Mouse (Mus musculus): Measurements from ENCODE around the gene Wdr48. TPM values are rescaled to one million over a fixed set of nuclear protein-coding genes. Genes with fewer than 3 reads are reported as not detected.

Gene Wdr48
- total and polyA plus RNA-seq, 3 experiments, result 26.9 to 32.3 (median 32.0) TPM

GRCm38 (mm10) chr9:119974609-119975008 lies 79.9 kb downstream of the Wdr48 start:
- H3K9me3 ChIP-seq (replicated peaks; ENCODE audit: low read length), result peaks cover 2% of the 10 kb centered on the region
- H3K27ac ChIP-seq (ENCODE audit: insufficient read depth, low read depth), result no peak overlapping the region
- H3K27me3 ChIP-seq (replicated peaks), result no peaks in the 10 kb centered on the region
- TF ChIP-seq CHD1 (IDR thresholded peaks at IDR 0.05; ENCODE audit: low read depth, low read length) (no peak), MXI1 (IDR thresholded peaks at IDR 0.05; ENCODE audit: low read depth, low read length) (0 out of 2 replicates have a peak, but pooled peaks have one; percentile 1), MAX (IDR thresholded peaks at IDR 0.05; ENCODE audit: low read length) (no peak), MAFK (IDR thresholded peaks at IDR 0.05; ENCODE audit: insufficient replicate concordance, low read length) (no peak), GABPA (IDR thresholded peaks at IDR 0.05; ENCODE audit: insufficient replicate concordance, low read depth, low read length) (no peak), ZNF384 (IDR thresholded peaks at IDR 0.05; ENCODE audit: low read depth, low read length) (no peak), NRF1 (IDR thresholded peaks at IDR 0.05; ENCODE audit: low read depth, low read length) (no peak), ELF1 (IDR thresholded peaks at IDR 0.05; ENCODE audit: low read depth, low read length) (no peak), EP300 (IDR thresholded peaks at IDR 0.05; ENCODE audit: low read length) (no peak), HCFC1 (IDR thresholded peaks at IDR 0.05; ENCODE audit: low read depth, low read length) (no peak), CTCF (conservative IDR thresholded peaks at IDR 0.05 in 1 of 2, IDR thresholded peaks at IDR 0.05 in 1 of 2; ENCODE audit: low read depth in 2 of 2, low read length in 2 of 2) (peak in 1 of 2 experiments; percentile 39; a peak in 2 of 4 replicates), RAD21 (IDR thresholded peaks at IDR 0.05; ENCODE audit: low read depth, low read length) (no peak; the same call in 1 of the 2 replicates), JUN (IDR thresholded peaks at IDR 0.05; ENCODE audit: insufficient read depth, low read depth, low read length) (no peak), ZKSCAN1 (IDR thresholded peaks at IDR 0.05; ENCODE audit: borderline replicate concordance, low read depth, low read length) (no peak)
- H3K4me2 ChIP-seq (ENCODE audit: insufficient read depth, low read depth, poor library complexity, severe bottlenecking), result no peak overlapping the region
- dilution Hi-C loops (cut with MboI; ENCODE audit: extremely low pct_ligation_motif_present, extremely low pct_unique_long_range_greater_than_20kb, low sequenced_read_pairs) (no loop called here), in situ Hi-C loops (cut with MboI; ENCODE audit: low pct_ligation_motif_present, low pct_unique_long_range_greater_than_20kb, low sequenced_read_pairs) (no loop called here)
- H3K4me1 ChIP-seq (ENCODE audit: control insufficient read depth in 1 of 2, insufficient read depth in 2 of 2), result peaks cover 21 to 53% of the 10 kb centered on the region in 2 experiments
- no peak overlapping the region for H3K4me3 ChIP-seq (replicated peaks in 1 of 3; ENCODE audit: low read depth in 2 of 3, low read length in 2 of 3, poor library complexity in 1 of 3)
- H3K36me3 ChIP-seq (replicated peaks in 1 of 2; ENCODE audit: control insufficient read depth in 1 of 2, insufficient read depth in 1 of 2, low read length in 1 of 2), result peaks cover 39 to 53% of the 10 kb centered on the region in 2 experiments
- DNase-seq (ENCODE audit: extremely low read depth), result no peak
- H3K9ac ChIP-seq (ENCODE audit: insufficient read depth, low read depth), result no peak overlapping the region
- peaks cover 12% of the 10 kb centered on the region for H3K79me2 ChIP-seq (replicated peaks; ENCODE audit: control insufficient read depth, extremely low read depth, insufficient read depth, poor library complexity, severe bottlenecking)

GRCm38 (mm10) chr9:119975286-119975685 lies 80.6 kb downstream of the Wdr48 start:
- Histone ChIP-seq H3K4me1 (ENCODE audit: control insufficient read depth in 1 of 2, insufficient read depth in 2 of 2) (peaks cover 25 to 58% of the 10 kb centered on the region in 2 experiments), H3K27ac (ENCODE audit: insufficient read depth, low read depth) (no peak overlapping the region), H3K79me2 (replicated peaks; ENCODE audit: control insufficient read depth, extremely low read depth, insufficient read depth, poor library complexity, severe bottlenecking) (peaks cover 19% of the 10 kb centered on the region), H3K36me3 (replicated peaks in 1 of 2; ENCODE audit: control insufficient read depth in 1 of 2, insufficient read depth in 1 of 2, low read length in 1 of 2) (peaks cover 39 to 50% of the 10 kb centered on the region in 2 experiments), H3K9me3 (replicated peaks; ENCODE audit: low read length) (peaks cover 2% of the 10 kb centered on the region), H3K9ac (ENCODE audit: insufficient read depth, low read depth) (no peak overlapping the region), H3K4me2 (ENCODE audit: insufficient read depth, low read depth, poor library complexity, severe bottlenecking) (no peak overlapping the region), H3K27me3 (replicated peaks) (no peaks in the 10 kb centered on the region), H3K4me3 (replicated peaks in 1 of 3; ENCODE audit: low read depth in 2 of 3, low read length in 2 of 3, poor library complexity in 1 of 3) (no peak overlapping the region)
- in situ Hi-C loops (cut with MboI; ENCODE audit: low pct_ligation_motif_present, low pct_unique_long_range_greater_than_20kb, low sequenced_read_pairs), result no loop called here
- DNase-seq (ENCODE audit: extremely low read depth), result no peak
- no peak for TF ChIP-seq SIN3A (IDR thresholded peaks at IDR 0.05; ENCODE audit: low read length)
- TF ChIP-seq UBTF (IDR thresholded peaks at IDR 0.05; ENCODE audit: low read depth, low read length), result no peak
- TF ChIP-seq NELFE (IDR thresholded peaks at IDR 0.05; ENCODE audit: low read depth, low read length), result no peak
- no peak for TF ChIP-seq ZNF384 (IDR thresholded peaks at IDR 0.05; ENCODE audit: low read depth, low read length)
- no peak for TF ChIP-seq CTCF (conservative IDR thresholded peaks at IDR 0.05 in 1 of 2, IDR thresholded peaks at IDR 0.05 in 1 of 2; ENCODE audit: low read depth in 2 of 2, low read length in 2 of 2)
- TF ChIP-seq RAD21 (IDR thresholded peaks at IDR 0.05; ENCODE audit: low read depth, low read length), result no peak
- dilution Hi-C loops (cut with MboI; ENCODE audit: extremely low pct_ligation_motif_present, extremely low pct_unique_long_range_greater_than_20kb, low sequenced_read_pairs), result no loop called here

Other genes starting within 250 kb of the Wdr48 start
- gene Scn10a, start 175.6 kb upstream of the Wdr48 start, total RNA-seq (2012; rRNA removed), result not detected in 2 replicates
- not detected in 2 replicates for gene Scn10a, start 175.6 kb upstream of the Wdr48 start, total RNA-seq (2014; rRNA removed)
- gene Scn10a, start 175.6 kb upstream of the Wdr48 start, polyA plus RNA-seq (2012; ENCODE audit: insufficient read length, low read depth), result not detected in 2 replicates
- gene Scn11a, start 69.4 kb upstream of the Wdr48 start, total RNA-seq (2012; rRNA removed), result 0.04 and 0.13 TPM in 2 replicates
- gene Scn11a, start 69.4 kb upstream of the Wdr48 start, total RNA-seq (2014; rRNA removed), result 0.13 and 0.23 TPM in 2 replicates
- gene Scn11a, start 69.4 kb upstream of the Wdr48 start, polyA plus RNA-seq (2012; ENCODE audit: insufficient read length, low read depth), result 0.54 and 0.63 TPM in 2 replicates
- gene Gorasp1, start 42.7 kb downstream of the Wdr48 start, total RNA-seq (2012; rRNA removed), result 10.9 and 12.6 TPM in 2 replicates
- 8.7 TPM in 2 replicates for gene Gorasp1, start 42.7 kb downstream of the Wdr48 start, total RNA-seq (2014; rRNA removed)
- 8.6 and 9.2 TPM in 2 replicates for gene Gorasp1, start 42.7 kb downstream of the Wdr48 start, polyA plus RNA-seq (2012; ENCODE audit: insufficient read length, low read depth)
- gene Ttc21a, start 42.7 kb downstream of the Wdr48 start, total RNA-seq (2012; rRNA removed), result 0.13 and 0.21 TPM in 2 replicates
- 0.19 TPM in 1 of 2 replicates, not detected in the other for gene Ttc21a, start 42.7 kb downstream of the Wdr48 start, total RNA-seq (2014; rRNA removed)
- 0.47 and 0.48 TPM in 2 replicates for gene Ttc21a, start 42.7 kb downstream of the Wdr48 start, polyA plus RNA-seq (2012; ENCODE audit: insufficient read length, low read depth)
- gene Csrnp1, start 89.8 kb downstream of the Wdr48 start, total RNA-seq (2012; rRNA removed), result 15.5 and 15.7 TPM in 2 replicates
- gene Csrnp1, start 89.8 kb downstream of the Wdr48 start, total RNA-seq (2014; rRNA removed), result 5.7 and 8.6 TPM in 2 replicates
- 7.8 and 8.1 TPM in 2 replicates for gene Csrnp1, start 89.8 kb downstream of the Wdr48 start, polyA plus RNA-seq (2012; ENCODE audit: insufficient read length, low read depth)
- not detected in 2 replicates for gene Xirp1, start 128.7 kb downstream of the Wdr48 start, total RNA-seq (2012; rRNA removed)
- not detected in 2 replicates for gene Xirp1, start 128.7 kb downstream of the Wdr48 start, total RNA-seq (2014; rRNA removed)
- not detected in 2 replicates for gene Xirp1, start 128.7 kb downstream of the Wdr48 start, polyA plus RNA-seq (2012; ENCODE audit: insufficient read length, low read depth)
- gene Cx3cr1, start 175.0 kb downstream of the Wdr48 start, total RNA-seq (2012; rRNA removed), result not detected in 2 replicates
- gene Cx3cr1, start 175.0 kb downstream of the Wdr48 start, total RNA-seq (2014; rRNA removed), result not detected in 2 replicates
- gene Cx3cr1, start 175.0 kb downstream of the Wdr48 start, polyA plus RNA-seq (2012; ENCODE audit: insufficient read length, low read depth), result 0.06 and 0.08 TPM in 2 replicates
- not detected in 2 replicates for gene Ccr8, start 197.2 kb downstream of the Wdr48 start, total RNA-seq (2012; rRNA removed)
- not detected in 2 replicates for gene Ccr8, start 197.2 kb downstream of the Wdr48 start, total RNA-seq (2014; rRNA removed)
- gene Ccr8, start 197.2 kb downstream of the Wdr48 start, polyA plus RNA-seq (2012; ENCODE audit: insufficient read length, low read depth), result not detected in 2 replicates
- gene Slc25a38, start 215.5 kb downstream of the Wdr48 start, total RNA-seq (2012; rRNA removed), result 20.3 and 25.3 TPM in 2 replicates
- gene Slc25a38, start 215.5 kb downstream of the Wdr48 start, total RNA-seq (2014; rRNA removed), result 22.3 and 24.3 TPM in 2 replicates
- gene Slc25a38, start 215.5 kb downstream of the Wdr48 start, polyA plus RNA-seq (2012; ENCODE audit: insufficient read length, low read depth), result 24.4 and 26.1 TPM in 2 replicates
- gene Rpsa, start 232.8 kb downstream of the Wdr48 start, total RNA-seq (2012; rRNA removed), result 3,568 and 3,991 TPM in 2 replicates
- 4,012 and 4,053 TPM in 2 replicates for gene Rpsa, start 232.8 kb downstream of the Wdr48 start, total RNA-seq (2014; rRNA removed)
- gene Rpsa, start 232.8 kb downstream of the Wdr48 start, polyA plus RNA-seq (2012; ENCODE audit: insufficient read length, low read depth), result 3,250 and 3,563 TPM in 2 replicates

Data from CH12.LX (cell line).